Mouse (Mus musculus) MEL (cell line): ENCODE measurements at regions not wholly inside any gene's neighbourhood (a gene's known extent, or its start where the extent isn't known, plus 50 kb on each side); places are given as distances from the start of the nearest gene placed in this dataset.

Experiments
- DNase-seq: peaks from one replicate; pipeline ENCODE4 v3.0.0; 2011; ENCODE audit warnings: low read depth, low spot score
- H3K27ac ChIP-seq: 2 replicates; pipeline ENCODE4 v1.5.1; 2012; ENCODE audit warnings: low read depth, mild to moderate bottlenecking, control low read depth, low read length, moderate library complexity; ENCODE audit not compliant: control insufficient read depth
- H3K27me3 ChIP-seq, 2 experiments: fragments of 150-350 bp in 1 of 2; sonication (generic) in 1 of 2; 2 replicates each; pipeline ENCODE4 v1.6.1; 2012; ENCODE audit warnings: low read length in 2 of 2, mild to moderate bottlenecking in 2 of 2, improper control_type of control experiment in 1 of 2, moderate library complexity in 1 of 2; ENCODE audit not compliant: insufficient read depth in 2 of 2, control insufficient read depth in 1 of 2
- H3K36me3 ChIP-seq, 2 experiments: 2 replicates each; pipeline ENCODE4 v1.6.1; 2012 to 2014; ENCODE audit warnings: low read length in 2 of 2, improper control_type of control experiment in 1 of 2, inconsistent platforms in 1 of 2, mild to moderate bottlenecking in 1 of 2; ENCODE audit not compliant: insufficient read depth in 2 of 2, control insufficient read depth in 1 of 2
- H3K4me1 ChIP-seq, 2 experiments: fragments of 150-350 bp in 1 of 2; sonication (generic) in 1 of 2; 2 replicates each; pipeline ENCODE4 v1.6.1; 2012; ENCODE audit warnings: low read length in 2 of 2, improper control_type of control experiment in 1 of 2, mild to moderate bottlenecking in 1 of 2; ENCODE audit not compliant: insufficient read depth in 2 of 2, control insufficient read depth in 1 of 2
- H3K4me3 ChIP-seq, 2 experiments: fragments of 150-350 bp in 1 of 2; sonication (generic) in 1 of 2; 2 replicates each; pipeline ENCODE4 v1.5.1; 2012; ENCODE audit warnings: low read depth in 2 of 2, low read length in 2 of 2, mild to moderate bottlenecking in 2 of 2, moderate library complexity in 2 of 2, control low read depth in 1 of 2, improper control_type of control experiment in 1 of 2; ENCODE audit not compliant: control insufficient read depth in 1 of 2, insufficient read depth in 1 of 2
- H3K79me2 ChIP-seq: 2 replicates; pipeline ENCODE4 v1.6.1; 2012; ENCODE audit warnings: mild to moderate bottlenecking, low read length, moderate library complexity; ENCODE audit not compliant: control insufficient read depth, poor library complexity, insufficient read depth
- H3K9ac ChIP-seq: 2 replicates; pipeline ENCODE4 v1.6.1; 2012; ENCODE audit warnings: low read depth, mild to moderate bottlenecking, control low read depth, low read length, moderate library complexity; ENCODE audit not compliant: control insufficient read depth, poor library complexity, severe bottlenecking
- H3K9me3 ChIP-seq: fragments of 150-350 bp; sonication (generic); replicated peaks from 2 replicates; pipeline ENCODE4 v1.6.1; 2012; ENCODE audit warnings: mild to moderate bottlenecking, low read length, improper control_type of control experiment, moderate library complexity; ENCODE audit not compliant: insufficient read depth
- CHD2 ChIP-seq: IDR thresholded peaks from 2 replicates; pipeline ENCODE4 v1.6.1; 2011; ENCODE audit warnings: low read length, improper control_type of control experiment
- CTCF ChIP-seq, 3 experiments: IDR thresholded peaks in 2 of 3; conservative IDR thresholded peaks in 1 of 3; 2 replicates each; pipeline ENCODE4 v1.5.1; 2011 to 2012; ENCODE audit warnings: low read length in 3 of 3, low read depth in 2 of 3, mild to moderate bottlenecking in 2 of 3, improper control_type of control experiment in 1 of 3, inconsistent platforms in 1 of 3, mixed read lengths in 1 of 3, moderate library complexity in 1 of 3; ENCODE audit not compliant: control insufficient read depth in 1 of 3, insufficient read depth in 1 of 3, poor library complexity in 1 of 3, severe bottlenecking in 1 of 3
- ETS1 ChIP-seq: IDR thresholded peaks from 2 replicates; pipeline ENCODE4 v1.6.1; 2012; ENCODE audit warnings: low read depth, mild to moderate bottlenecking, inconsistent platforms, low read length, improper control_type of control experiment, moderate library complexity
- HCFC1 ChIP-seq: IDR thresholded peaks from 2 replicates; pipeline ENCODE4 v1.6.1; 2012; ENCODE audit warnings: low read depth, mild to moderate bottlenecking, inconsistent platforms, low read length, improper control_type of control experiment, moderate library complexity
- JUND ChIP-seq: IDR thresholded peaks from 2 replicates; pipeline ENCODE4 v1.6.1; 2011; ENCODE audit warnings: low read depth, mild to moderate bottlenecking, improper control_type of control experiment, low read length
- MAZ ChIP-seq: IDR thresholded peaks from 2 replicates; pipeline ENCODE4 v1.6.1; 2012; ENCODE audit warnings: low read depth, mild to moderate bottlenecking, inconsistent platforms, low read length, improper control_type of control experiment
- MEF2A ChIP-seq: IDR thresholded peaks from 2 replicates; pipeline ENCODE4 v1.6.1; 2014; ENCODE audit warnings: low read depth, mild to moderate bottlenecking, inconsistent platforms, low read length, improper control_type of control experiment; ENCODE audit not compliant: poor library complexity, insufficient replicate concordance, severe bottlenecking; ENCODE audit errors: extremely low read depth
- MYC ChIP-seq: IDR thresholded peaks from 2 replicates; pipeline ENCODE4 v1.6.1; 2011; ENCODE audit warnings: low read depth, mild to moderate bottlenecking, low read length, improper control_type of control experiment, moderate library complexity
- POLR2A ChIP-seq, 2 experiments: IDR thresholded peaks; 2 replicates each; pipeline ENCODE4 v1.6.1; 2011 to 2012; ENCODE audit warnings: low read length in 2 of 2, mild to moderate bottlenecking in 2 of 2, control low read depth in 1 of 2, improper control_type of control experiment in 1 of 2, low read depth in 1 of 2, moderate library complexity in 1 of 2; ENCODE audit not compliant: control insufficient read depth in 1 of 2, insufficient read depth in 1 of 2, poor library complexity in 1 of 2
- POLR2AphosphoS2 ChIP-seq: IDR thresholded peaks from 2 replicates; pipeline ENCODE4 v1.6.1; 2011; ENCODE audit warnings: low read length, improper control_type of control experiment
- POLR2AphosphoS5 ChIP-seq: IDR thresholded peaks from 2 replicates; pipeline ENCODE4 v1.6.1; 2012; ENCODE audit warnings: low read depth, borderline replicate concordance, mild to moderate bottlenecking, inconsistent platforms, low read length, moderate library complexity, mixed read lengths
- RAD21 ChIP-seq: IDR thresholded peaks from 2 replicates; pipeline ENCODE4 v1.6.1; 2011; ENCODE audit warnings: mild to moderate bottlenecking, low read depth, low read length, improper control_type of control experiment
- RCOR1 ChIP-seq: IDR thresholded peaks from 2 replicates; pipeline ENCODE4 v1.6.1; 2012; ENCODE audit warnings: low read depth, mild to moderate bottlenecking, inconsistent platforms, low read length, improper control_type of control experiment
- SMC3 ChIP-seq: IDR thresholded peaks from 2 replicates; pipeline ENCODE4 v1.6.1; 2011; ENCODE audit warnings: low read depth, low read length, improper control_type of control experiment
- UBTF ChIP-seq: IDR thresholded peaks from 2 replicates; pipeline ENCODE4 v1.6.1; 2012; ENCODE audit warnings: low read depth, mild to moderate bottlenecking, inconsistent platforms, low read length, improper control_type of control experiment, moderate library complexity, borderline replicate concordance; ENCODE audit not compliant: insufficient read depth
- USF1 ChIP-seq: IDR thresholded peaks from 2 replicates; pipeline ENCODE4 v1.6.1; 2014; ENCODE audit warnings: low read depth, mild to moderate bottlenecking, inconsistent platforms, low read length, improper control_type of control experiment, moderate library complexity
- ZMIZ1 ChIP-seq: IDR thresholded peaks from 2 replicates; pipeline ENCODE4 v1.6.1; 2012; ENCODE audit warnings: low read depth, mild to moderate bottlenecking, inconsistent platforms, low read length, improper control_type of control experiment, moderate library complexity

DNA sequence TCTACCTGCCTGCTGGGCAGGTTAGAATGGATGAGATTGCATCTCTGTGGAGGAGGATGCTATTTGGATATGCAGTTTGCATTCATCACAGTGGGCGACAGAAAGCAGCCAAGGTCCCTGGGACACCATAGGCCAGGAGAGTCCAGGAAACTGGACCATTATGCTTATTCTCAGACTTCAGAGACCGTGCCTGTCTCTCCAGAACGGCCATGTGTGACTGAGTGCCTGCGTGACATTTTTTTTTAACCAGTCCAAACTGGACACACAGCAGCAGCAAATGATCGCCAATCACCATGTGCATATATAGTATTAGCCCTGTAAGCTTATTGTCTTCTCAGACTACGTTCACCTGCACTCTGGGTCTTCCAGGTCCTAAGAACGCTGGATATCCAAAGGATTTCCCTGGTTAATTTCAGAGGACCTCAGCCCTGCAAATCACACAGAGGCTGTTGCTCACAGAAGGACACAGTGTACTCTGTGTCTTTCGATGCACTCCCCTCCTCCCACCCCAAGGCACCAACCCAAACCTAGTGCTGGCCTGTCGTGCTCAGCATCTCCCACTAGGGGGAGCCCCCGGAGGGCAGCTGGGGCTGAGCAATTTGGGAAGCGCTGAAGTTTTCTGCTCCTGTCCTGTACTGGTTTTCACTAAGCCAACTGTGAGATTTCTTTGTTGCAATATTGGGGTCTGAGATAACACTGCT is 312.9 kb upstream of the Ubash3b start:
- Histone ChIP-seq H3K27ac (no peak overlapping the region), H3K4me3 (no peak overlapping the region), H3K9ac (no peak overlapping the region)
- no peak for TF ChIP-seq HCFC1
- no peak for TF ChIP-seq MEF2A
- peak; percentile 40 to 71 (median 42) for TF ChIP-seq CTCF (IDR thresholded peaks at IDR 0.05 in 2 of 3, conservative IDR thresholded peaks at IDR 0.05 in 1 of 3; ENCODE audit: control insufficient read depth in 1 of 3, insufficient read depth in 1 of 3, low read depth in 2 of 3, low read length in 3 of 3, poor library complexity in 1 of 3, severe bottlenecking in 1 of 3)
- TF ChIP-seq MYC, result no peak
- TF ChIP-seq RAD21, result peak; percentile 8
- no peak for TF ChIP-seq RCOR1
- no peak for TF ChIP-seq CHD2
- TF ChIP-seq USF1, result no peak
- peak; percentile 10; the same call in 1 of the 2 replicates for TF ChIP-seq SMC3
- TF ChIP-seq, all 39 proteins: peak for 3
- Histone ChIP-seq H3K79me2 (no peaks in the 10 kb centered on the region), H3K36me3 (no peaks in the 10 kb centered on the region), H3K27me3 (no peaks in the 10 kb centered on the region), H3K9me3 (no peaks in the 10 kb centered on the region), H3K4me1 (no peaks in the 10 kb centered on the region)
- peak; percentile 9 for DNase-seq

DNA sequence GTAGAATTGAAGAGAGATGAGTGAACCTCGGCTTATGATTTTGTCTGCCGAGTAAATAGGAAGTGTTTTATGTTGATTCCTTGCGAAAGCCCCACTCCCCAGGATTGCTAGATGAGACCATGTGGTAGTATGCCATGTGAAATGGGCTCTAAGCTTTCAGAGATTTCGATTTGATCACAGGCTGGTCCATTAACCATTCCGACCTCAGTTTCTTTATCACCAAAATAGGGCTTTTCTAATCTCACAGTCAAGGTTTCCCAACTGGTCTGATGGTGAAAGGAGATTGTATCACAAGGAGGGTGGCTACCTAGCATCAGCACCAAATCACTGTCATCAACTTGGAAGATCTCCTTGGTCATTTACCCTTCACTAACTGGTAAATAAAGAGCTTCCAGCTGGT is 312.0 kb upstream of the Ubash3b start:
- Histone ChIP-seq H3K27ac (no peak overlapping the region), H3K27me3 (no peaks in the 10 kb centered on the region), H3K36me3 (no peaks in the 10 kb centered on the region), H3K79me2 (no peaks in the 10 kb centered on the region), H3K4me3 (no peak overlapping the region), H3K9ac (no peak overlapping the region), H3K4me1 (no peaks in the 10 kb centered on the region), H3K9me3 (no peaks in the 10 kb centered on the region)
- no peak for DNase-seq
- TF ChIP-seq MEF2A, result no peak
- no peak for TF ChIP-seq ETS1
- TF ChIP-seq MAZ, result no peak
- TF ChIP-seq ZMIZ1, result no peak
- no peak for TF ChIP-seq POLR2AphosphoS5
- TF ChIP-seq UBTF, result no peak
- TF ChIP-seq POLR2A (IDR thresholded peaks at IDR 0.05; ENCODE audit: control insufficient read depth in 1 of 2, insufficient read depth in 1 of 2, low read depth in 1 of 2, low read length in 2 of 2, poor library complexity in 1 of 2), result no peak
- TF ChIP-seq CHD2, result no peak
- TF ChIP-seq POLR2AphosphoS2, result no peak
- TF ChIP-seq RAD21, result no peak
- no peak for TF ChIP-seq JUND
